Mouse (Mus musculus) hindbrain, postnatal 0 days (tissue): ENCODE measurements around the gene Igdcc4. TPM values are rescaled to one million over a fixed set of nuclear protein-coding genes. Genes with fewer than 3 reads are reported as not detected.

Source experiments
- ATAC-seq: fragments of 200-750 bp; cut with Nextera tagmentation; 2 replicates; pipeline ENCODE4 v1.8.0; 2017; ENCODE audit warnings: mild to moderate bottlenecking, moderate TSS enrichment, moderate library complexity
- DNase-seq: peaks from one replicate; pipeline ENCODE4 v3.0.0-alpha.2; 2015; ENCODE audit warnings: low spot score
- H3K27ac ChIP-seq: fragments of 300-500 bp; sonication (generic); 2 replicates; pipeline ENCODE4 v1.5.1; 2014; ENCODE audit warnings: mild to moderate bottlenecking
- H3K27me3 ChIP-seq: fragments of 300-500 bp; sonication (generic); 2 replicates; pipeline ENCODE4 v1.6.1; 2014; ENCODE audit warnings: low read length, mixed read lengths; ENCODE audit not compliant: insufficient read depth
- H3K36me3 ChIP-seq: fragments of 300-500 bp; sonication (generic); 2 replicates; pipeline ENCODE4 v1.6.1; 2014; ENCODE audit warnings: low read length, mixed read lengths; ENCODE audit not compliant: insufficient read depth
- H3K4me1 ChIP-seq: fragments of 300-500 bp; sonication (generic); 2 replicates; pipeline ENCODE4 v1.6.1; 2014; ENCODE audit warnings: antibody characterized with exemption, low read length, mixed read lengths; ENCODE audit not compliant: insufficient read depth
- H3K4me2 ChIP-seq: fragments of 300-500 bp; sonication (generic); 2 replicates; pipeline ENCODE4 v1.6.1; 2014; ENCODE audit warnings: low read depth, mild to moderate bottlenecking, low read length, moderate library complexity, mixed read lengths
- H3K4me3 ChIP-seq: fragments of 300-500 bp; sonication (generic); 2 replicates; pipeline ENCODE4 v1.5.1; 2014; ENCODE audit warnings: low read length
- H3K9ac ChIP-seq: fragments of 300-500 bp; sonication (generic); replicated peaks from 2 replicates; pipeline ENCODE4 v1.6.1; 2014; ENCODE audit warnings: mild to moderate bottlenecking, low read length, moderate library complexity, mixed read lengths
- H3K9me3 ChIP-seq: fragments of 300-500 bp; sonication (generic); 2 replicates; pipeline ENCODE4 v1.6.1; 2016; ENCODE audit warnings: low read length, mixed read lengths
- CTCF ChIP-seq: IDR thresholded peaks from 2 replicates; pipeline ENCODE4 v1.5.1; 2016; ENCODE audit warnings: antibody characterized with exemption, control low read depth, low read depth
- WGBS: fragments of 180-500 bp; shearing (Covaris S2); extraction: QIAGEN DNeasy Blood & Tissue Kit; methylation state at CpG from one replicate; pipeline ENCODE4 v1.1.7; 2014; 5-methylcytosine and 5-hydroxymethylcytosine counted together
- polyA plus RNA-seq: library from polyadenylated mRNA; unstranded; fragments of >200 nt; fragmentation: Nextera tagmentation; extraction: Ambion mirVana; gene quantifications from 2 replicates; pipeline ENCODE4 v1.2.1, GENCODE M21; 2015
- total RNA-seq: library from RNA; depleted of rRNA; stranded (reverse); fragments of >200 nt; gene quantifications from 2 replicates; pipeline ENCODE4 v1.2.3, GENCODE M21; 2014

The Igdcc4 gene
- total and polyA plus RNA-seq, 2 experiments from 2014 or later = 12.2 to 56.8 TPM

GRCm38 (mm10) chr9:65162711-65163639 is 61.7 kb downstream of the Igdcc4 start:
- peak overlapping the region; percentile 58 for H3K9ac ChIP-seq
- no peaks in the 10 kb centered on the region; the same call in none of the 2 replicates for H3K4me1 ChIP-seq
- ATAC-seq (peak; percentile 80), DNase-seq (peak; percentile 72)
- H3K36me3 ChIP-seq = no peaks in the 10 kb centered on the region
- TF ChIP-seq CTCF = no peak
- H3K4me3 ChIP-seq = peak overlapping the region; percentile 43
- 2% methylated on average over 47 of the region's 69 CpGs for WGBS
- H3K9me3 ChIP-seq = no peaks in the 10 kb centered on the region
- no peaks in the 10 kb centered on the region for H3K27me3 ChIP-seq
- peak overlapping the region; percentile 81 for H3K4me2 ChIP-seq
- H3K27ac ChIP-seq = peak overlapping the region; percentile 41; the same call in 1 of the 2 replicates

- Histone ChIP-seq H3K9me3 (no peaks in the 10 kb centered on the region), H3K4me1 (peaks cover 3% of the 10 kb centered on the region), H3K4me2 (no peak overlapping the region), H3K27me3 (no peaks in the 10 kb centered on the region), H3K36me3 (no peaks in the 10 kb centered on the region), H3K27ac (no peak overlapping the region), H3K4me3 (no peak overlapping the region), H3K9ac (no peak overlapping the region)
- no peak for ATAC-seq
- peak; percentile 67 for TF ChIP-seq CTCF
- no peak for DNase-seq
- WGBS = 40% methylated on average over 1 of the region's 1 CpGs
These were observed 63.6 kb downstream of the Igdcc4 start for GRCm38 (mm10) chr9:65164870-65165269.

- peaks cover 3% of the 10 kb centered on the region for H3K4me1 ChIP-seq
- ATAC-seq = no peak
These were observed 65.1 kb downstream of the Igdcc4 start for GRCm38 (mm10) chr9:65166386-65166785.

GRCm38 (mm10) chr9:65168534-65168933 is 67.2 kb downstream of the Igdcc4 start:
- no peak overlapping the region for H3K4me2 ChIP-seq
- H3K36me3 ChIP-seq = no peaks in the 10 kb centered on the region
- H3K9ac ChIP-seq = no peak overlapping the region
- no peak overlapping the region for H3K4me3 ChIP-seq
- H3K9me3 ChIP-seq = no peaks in the 10 kb centered on the region
- no peaks in the 10 kb centered on the region for H3K27me3 ChIP-seq
- no peak overlapping the region for H3K27ac ChIP-seq
- no peak for ATAC-seq
- H3K4me1 ChIP-seq = 0 out of 2 replicates have a peak, but pooled peaks cover 3% of the 10 kb centered on the region
- no peak for DNase-seq
- no peak for TF ChIP-seq CTCF
- 50% methylated on average over 2 of the region's 6 CpGs for WGBS

More at GRCm38 (mm10) chr9:65166386-65166785, 65.1 kb downstream of the Igdcc4 start:
- H3K27me3 ChIP-seq = no peaks in the 10 kb centered on the region
- no peak overlapping the region for H3K4me2 ChIP-seq
- no peaks in the 10 kb centered on the region for H3K9me3 ChIP-seq
- H3K27ac ChIP-seq = no peak overlapping the region
- no peak for TF ChIP-seq CTCF
- H3K36me3 ChIP-seq = no peaks in the 10 kb centered on the region
- no peak overlapping the region for H3K9ac ChIP-seq
- no peak for DNase-seq
- H3K4me3 ChIP-seq = no peak overlapping the region
- WGBS = 81% methylated on average over 9 of the region's 9 CpGs

- no peak overlapping the region for H3K27ac ChIP-seq
- WGBS = 51% methylated on average over 4 of the region's 4 CpGs
These were observed 67.7 kb downstream of the Igdcc4 start for GRCm38 (mm10) chr9:65168952-65169351.

GRCm38 (mm10) chr9:65172654-65173053 is 71.4 kb downstream of the Igdcc4 start:
- WGBS = 75% methylated on average over 9 of the region's 9 CpGs
- ATAC-seq = no peak

More at GRCm38 (mm10) chr9:65168952-65169351, 67.7 kb downstream of the Igdcc4 start:
- no peaks in the 10 kb centered on the region for H3K36me3 ChIP-seq
- H3K9ac ChIP-seq = no peak overlapping the region
- H3K4me3 ChIP-seq = no peak overlapping the region
- H3K27me3 ChIP-seq = no peaks in the 10 kb centered on the region
- H3K4me1 ChIP-seq = 0 out of 2 replicates have a peak, but pooled peaks cover 3% of the 10 kb centered on the region
- no peak for TF ChIP-seq CTCF
- ATAC-seq (no peak), DNase-seq (no peak)
- no peaks in the 10 kb centered on the region for H3K9me3 ChIP-seq
- no peak overlapping the region for H3K4me2 ChIP-seq

More at GRCm38 (mm10) chr9:65172654-65173053, 71.4 kb downstream of the Igdcc4 start:
- DNase-seq = no peak
- Histone ChIP-seq H3K4me1 (peaks cover 16% of the 10 kb centered on the region), H3K27me3 (no peaks in the 10 kb centered on the region), H3K9me3 (no peaks in the 10 kb centered on the region), H3K36me3 (no peaks in the 10 kb centered on the region), H3K4me2 (no peak overlapping the region), H3K4me3 (no peak overlapping the region), H3K9ac (no peak overlapping the region), H3K27ac (no peak overlapping the region)
- no peak for TF ChIP-seq CTCF
